Mouse (Mus musculus) testis, adult 2 months (tissue): Measurements from ENCODE around the gene Ermap.

Experiments
- CTCF ChIP-seq: fragments of 200-500 bp; IDR thresholded peaks from 2 replicates; pipeline ENCODE4 v1.5.1; 2012; ENCODE audit warnings: low read depth, mild to moderate bottlenecking, inconsistent platforms, low read length, moderate library complexity; ENCODE audit not compliant: control insufficient read depth, insufficient read depth, insufficient replicate concordance
- POLR2A ChIP-seq: fragments of 200-500 bp; IDR thresholded peaks from 2 replicates; pipeline ENCODE4 v1.6.1; 2012; ENCODE audit warnings: low read depth, mild to moderate bottlenecking, inconsistent platforms, low read length, moderate library complexity; ENCODE audit not compliant: control insufficient read depth

GRCm38 (mm10) chr4:119188060-119188785 is 1.6 kb downstream of the Ermap start:
- peak; percentile 46; the same call in 1 of the 2 replicates for TF ChIP-seq CTCF
- TF ChIP-seq POLR2A: no peak
